In the genomic region with DNA sequence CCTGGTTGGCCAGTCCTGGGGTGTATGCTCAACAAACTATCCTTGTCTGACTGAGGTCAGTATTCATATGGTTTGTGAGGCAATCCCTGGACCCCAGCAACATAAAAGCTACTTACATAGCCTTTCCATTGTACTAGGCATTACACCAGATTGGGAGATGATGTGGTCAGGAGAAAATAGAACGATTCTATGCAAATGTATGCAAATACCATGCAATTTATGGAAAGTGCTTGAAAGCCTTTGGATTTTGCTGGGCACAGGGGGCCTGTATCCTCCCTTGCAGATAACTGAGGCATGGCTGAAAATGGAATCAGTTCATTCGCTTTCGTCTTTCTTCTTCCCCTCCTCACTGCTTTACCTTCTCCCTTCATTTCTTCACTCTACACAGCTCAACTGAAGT, we compare ENCODE assay signal across 28 mouse cellular contexts. TPM values are rescaled to one million over a fixed set of nuclear protein-coding genes. Genes with fewer than 3 reads are reported as not detected.
"Had no signal": no experiment of that assay in that cellular context is flagged by ENCODE, and none has a peak within 500 bp of the region (broad histone marks: within the 10 kb centered on the region; RNA-seq: fewer than 3 reads in every experiment).

No protein-coding gene starts in this region.

- H3K36me3 ChIP-seq: liver, embryonic 13.5 days; liver, embryonic 15.5 days; lung, embryonic 15.5 days; neural tube, embryonic 12.5 days had no signal

- H3K9ac ChIP-seq: liver, embryonic 13.5 days; liver, embryonic 15.5 days; liver, postnatal 0 days; lung, embryonic 15.5 days; neural tube, embryonic 12.5 days had no signal

- H3K4me3 ChIP-seq: liver, embryonic 13.5 days; liver, embryonic 15.5 days; lung, embryonic 15.5 days; megakaryocyte, embryonic 14.5 days; neural tube, embryonic 12.5 days had no signal

- DNase-seq: liver, embryonic 13.5 days; liver, postnatal 0 days; lung, adult 2 months; lung, postnatal 14 days; lung, postnatal 36 days; right cerebral cortex, postnatal 14 days; right cerebral cortex, postnatal 4 days; spleen, adult 18-20 months; thymus, adult 2 months; thymus, postnatal 25 days; thymus, postnatal 4 days had no signal

- ATAC-seq: liver, postnatal 0 days; lung, postnatal 0 days; midbrain, embryonic 16.5 days had no signal

- H3K4me2 ChIP-seq: liver, embryonic 11.5 days; liver, embryonic 13.5 days; liver, embryonic 15.5 days; lung, embryonic 15.5 days; neural tube, embryonic 12.5 days had no signal

- H3K9me3 ChIP-seq: liver, embryonic 13.5 days; liver, embryonic 15.5 days; lung, embryonic 15.5 days; neural tube, embryonic 12.5 days had no signal

- H3K27ac ChIP-seq: liver, embryonic 13.5 days; liver, embryonic 15.5 days; lung, embryonic 15.5 days; macrophage; neural tube, embryonic 12.5 days had no signal

- H3K4me1 ChIP-seq: liver, embryonic 13.5 days; liver, embryonic 15.5 days; megakaryocyte, embryonic 14.5 days; neural tube, embryonic 12.5 days had no signal

- H3K27me3 ChIP-seq: liver, embryonic 13.5 days; liver, embryonic 15.5 days; lung, embryonic 15.5 days; neural tube, embryonic 12.5 days had no signal

RNA-seq across cellular contexts. Expression of a gene that starts 18.4 kb away (rescaled TPM):
- total RNA-seq: megakaryocyte progenitor cell, adult 5-6 weeks; monocyte, adult 5-6 weeks; neutrophil, adult 5-6 weeks had no signal
- polyA plus RNA-seq: liver, embryonic 11.5 days; liver, embryonic 13.5 days; liver, embryonic 15.5 days; liver, postnatal 0 days; lung, adult 2 months; lung, embryonic 15.5 days; lung, postnatal 0 days; macrophage; midbrain, embryonic 16.5 days; neural tube, embryonic 12.5 days; neural tube, embryonic 14.5 days; small intestine, adult 2 months; stomach, embryonic 14.5 days; stomach, embryonic 16.5 days; testis, adult 2 months; thymus, adult 2 months; urinary bladder, adult 2 months had no signal

RNA-seq across cellular contexts. Expression of a gene that starts 59.3 kb away (rescaled TPM):
- total RNA-seq: megakaryocyte progenitor cell, adult 5-6 weeks; monocyte, adult 5-6 weeks; neutrophil, adult 5-6 weeks had no signal
- polyA plus RNA-seq: liver, embryonic 11.5 days; liver, embryonic 13.5 days; liver, embryonic 15.5 days; liver, postnatal 0 days; lung, adult 2 months; lung, embryonic 15.5 days; lung, postnatal 0 days; macrophage; midbrain, embryonic 16.5 days; neural tube, embryonic 12.5 days; neural tube, embryonic 14.5 days; small intestine, adult 2 months; stomach, embryonic 14.5 days; stomach, embryonic 16.5 days; urinary bladder, adult 2 months had no signal
